Mouse (Mus musculus): ENCODE measurements around the gene Cmpk1.
"Not testable (repeated sequence)": the region's sequence is repeated elsewhere in the genome, so short reads cannot be mapped to it uniquely, and the experiment has no call there.

Gene Cmpk1

GRCm38 (mm10) chr4:114986591-114987432 lies at the start of gene Cmpk1:
Gene Cmpk1 (minus strand): TSS chr4:114987241.
- peak; percentile 60 for DNase-seq (ENCODE audit: low spot score)

DNA sequence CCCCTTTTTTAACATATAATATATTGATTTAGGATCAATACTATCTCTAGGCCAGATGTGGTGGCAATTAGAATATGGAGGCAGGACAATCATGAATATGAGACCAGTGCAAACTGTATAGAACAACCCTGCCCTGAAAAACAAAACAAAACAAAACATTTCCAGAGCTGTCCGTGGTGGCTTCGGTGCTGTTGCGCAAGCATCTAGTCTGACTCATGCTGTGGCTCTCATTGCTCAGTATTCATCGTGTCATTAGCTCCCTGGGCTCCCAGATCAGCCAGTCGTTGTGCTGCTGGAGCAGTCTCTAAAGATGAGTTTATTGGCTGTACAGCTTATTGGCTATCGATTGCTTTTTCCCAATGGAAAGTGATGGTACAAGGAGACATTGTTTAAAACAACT lies 48.0 kb upstream of the Cmpk1 start:
- DNase-seq (ENCODE audit: low spot score), result no peak

DNA sequence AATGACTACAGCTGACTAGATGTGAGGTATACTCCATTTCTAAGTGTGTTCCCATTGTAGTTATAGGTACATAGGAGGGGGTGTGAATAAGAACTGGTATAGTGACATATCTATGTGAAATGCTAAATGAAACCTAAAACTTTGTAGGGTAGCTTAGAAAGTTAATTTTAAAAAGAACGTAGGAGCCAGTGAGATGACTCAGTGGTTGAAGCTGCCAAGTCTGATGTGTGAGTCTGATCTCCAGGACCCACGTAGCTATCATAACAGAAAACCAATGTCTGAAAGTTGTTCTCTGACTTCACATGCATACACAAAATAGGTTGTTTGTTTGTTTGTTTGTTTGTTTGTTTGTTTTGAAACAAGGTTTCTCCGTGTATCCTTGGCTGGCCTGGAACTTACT lies 33.0 kb upstream of the Cmpk1 start:
- no peak for DNase-seq (ENCODE audit: low spot score)

GRCm38 (mm10) chr4:115014276-115014675 lies 27.2 kb upstream of the Cmpk1 start:
- DNase-seq (ENCODE audit: low spot score), result no peak

DNA sequence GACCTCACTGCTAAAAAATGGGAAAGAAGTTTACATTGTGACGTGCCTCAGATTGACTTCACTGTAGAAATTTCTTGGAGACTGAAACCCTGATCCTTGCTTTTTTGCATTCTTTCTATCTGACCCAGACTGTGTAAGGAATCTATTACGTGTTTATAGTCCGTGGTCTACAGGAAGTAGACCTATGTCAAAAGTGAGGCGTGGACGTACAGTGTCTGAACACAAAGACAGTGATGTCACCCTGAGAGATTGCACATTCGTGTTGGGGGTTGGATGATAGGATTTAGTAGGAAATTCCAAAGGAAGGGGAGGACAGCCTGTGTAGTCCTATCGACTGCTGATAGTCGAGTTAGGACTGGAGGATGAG lies 13.4 kb upstream of the Cmpk1 start:
- DNase-seq (ENCODE audit: low spot score), result no peak

- DNase-seq (ENCODE audit: low spot score), result peak; percentile 91
These were observed 12.9 kb upstream of the Cmpk1 start, which contains the start of gene Stil for GRCm38 (mm10) chr4:114999773-115000428. Gene Stil (plus strand): TSS chr4:115000159.

GRCm38 (mm10) chr4:114999445-114999772 lies 12.4 kb upstream of the Cmpk1 start:
- DNase-seq (ENCODE audit: low spot score), result no peak

DNA sequence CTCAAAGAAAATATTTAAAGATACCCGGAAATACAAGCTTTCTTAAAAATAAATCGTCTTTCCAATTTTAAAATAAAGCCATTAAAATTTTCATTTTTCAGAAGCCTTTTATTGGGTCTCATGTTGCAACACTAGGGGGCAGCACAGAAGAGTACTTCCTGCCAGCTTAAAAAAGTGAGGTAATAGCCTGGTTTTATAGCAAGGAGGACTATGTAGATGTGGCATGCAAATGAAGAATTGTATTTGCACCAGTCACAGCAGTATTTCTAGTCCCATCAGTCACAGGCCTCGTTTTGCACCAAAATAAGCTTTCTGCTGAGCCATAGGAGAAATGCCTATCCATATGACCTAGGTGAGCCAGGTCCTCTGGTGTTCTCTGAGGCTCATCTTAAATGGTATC lies 10.0 kb upstream of the Cmpk1 start:
- DNase-seq (ENCODE audit: low spot score), result no peak

DNA sequence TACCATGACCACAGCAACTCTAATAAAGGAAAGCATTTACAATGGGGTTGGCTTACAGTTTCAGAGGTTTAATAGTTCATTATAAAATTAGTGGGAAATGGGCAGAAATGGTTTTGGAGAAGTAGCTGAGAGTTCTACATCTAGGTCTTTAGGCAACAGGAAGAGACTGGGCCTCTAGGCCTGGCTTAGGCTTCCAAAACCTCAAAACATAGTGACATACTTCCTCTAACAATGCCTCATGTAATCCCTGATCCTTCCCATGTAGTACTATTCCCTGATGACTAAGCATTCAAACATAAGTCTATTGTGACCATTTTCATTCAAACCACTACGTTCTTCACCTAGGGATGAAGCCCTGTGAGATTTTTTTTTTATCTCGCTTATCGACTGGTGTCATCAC lies 7.2 kb upstream of the Cmpk1 start:
- no peak for DNase-seq (ENCODE audit: low spot score)

DNA sequence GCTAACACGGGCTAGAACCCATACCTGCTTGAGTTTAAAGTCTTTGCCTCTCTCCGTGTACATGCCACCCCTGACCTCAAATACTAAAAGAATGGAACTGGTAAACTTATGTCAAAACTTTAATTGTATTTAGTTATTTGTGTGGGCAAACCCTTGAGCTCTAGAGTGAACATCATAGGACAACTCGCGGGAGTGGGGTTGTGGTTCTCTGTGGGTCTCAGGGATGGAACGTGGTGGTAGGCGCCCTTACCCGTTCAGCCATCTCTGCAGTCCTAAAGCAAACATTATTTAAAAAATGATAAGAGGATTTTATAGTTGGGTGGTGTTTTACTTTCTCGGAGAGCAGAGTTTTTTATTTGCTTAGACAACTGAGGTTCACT lies 840 bp downstream of the Cmpk1 start:
- no peak for DNase-seq (ENCODE audit: low spot score)

DNA sequence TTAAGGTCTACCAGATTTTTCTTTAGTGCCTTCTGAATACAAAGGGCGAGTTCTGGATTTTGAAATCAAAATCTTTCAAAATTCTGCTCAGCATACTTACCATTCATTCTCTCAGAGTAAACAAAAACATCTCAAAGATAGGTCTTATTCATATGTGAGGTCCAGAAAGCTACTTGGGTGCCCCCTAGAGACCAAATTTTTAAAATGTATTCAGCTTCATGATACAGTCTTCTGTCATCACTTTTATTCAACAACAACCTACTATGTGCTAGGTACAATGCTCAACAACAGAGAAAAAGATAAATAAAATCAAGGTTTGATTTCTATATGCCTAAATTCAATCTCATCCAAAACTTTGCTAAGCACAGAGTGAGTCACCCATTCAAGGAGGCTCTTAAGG lies 4.0 kb downstream of the Cmpk1 start:
- DNase-seq (ENCODE audit: low spot score), result no peak

DNA sequence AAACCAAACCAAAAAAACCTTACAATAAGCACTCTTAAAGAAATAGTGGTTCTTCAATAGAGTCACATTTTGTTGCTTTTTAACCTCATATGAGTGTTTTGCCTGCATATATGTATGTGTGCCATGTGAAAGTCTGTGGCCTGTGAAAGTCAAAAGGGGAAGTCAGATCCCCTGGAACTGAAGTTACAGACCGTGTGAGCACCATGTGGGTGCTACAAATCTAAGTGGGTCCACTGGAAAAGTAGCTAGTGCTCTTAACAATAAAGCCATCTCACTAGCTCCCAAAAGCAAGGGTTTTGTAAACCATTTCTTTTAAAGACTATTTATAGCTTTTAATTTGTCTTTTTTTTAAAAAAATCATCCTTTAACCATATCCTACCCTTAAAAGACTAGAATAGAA lies 4.4 kb downstream of the Cmpk1 start:
- no peak for DNase-seq (ENCODE audit: low spot score)

- no peak for DNase-seq (ENCODE audit: low spot score)
These were observed 13.8 kb downstream of the Cmpk1 start for GRCm38 (mm10) chr4:114973229-114973740.

- DNase-seq (ENCODE audit: low spot score), result no peak
These were observed 16.3 kb downstream of the Cmpk1 start for GRCm38 (mm10) chr4:114970736-114971135.

DNA sequence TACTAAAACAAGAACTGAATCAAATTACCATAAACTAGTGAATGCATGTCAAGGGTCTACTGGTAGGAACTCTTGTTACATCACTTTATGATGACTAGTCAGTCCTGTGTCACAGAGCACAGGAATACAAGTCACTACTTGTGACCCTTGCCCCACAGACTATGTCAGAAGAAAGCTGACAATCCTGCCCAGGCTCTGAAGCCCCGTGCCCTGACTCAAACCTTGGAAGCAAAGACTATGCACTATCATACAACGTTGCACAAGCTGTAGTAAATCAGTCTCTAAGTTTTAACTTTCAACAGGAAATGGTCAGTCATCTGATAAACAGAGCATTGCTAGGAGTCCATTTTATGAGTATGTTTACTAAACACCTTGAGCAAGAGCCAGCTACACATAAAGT lies 26.2 kb downstream of the Cmpk1 start:
- DNase-seq (ENCODE audit: low spot score), result not testable (repeated sequence)

DNA sequence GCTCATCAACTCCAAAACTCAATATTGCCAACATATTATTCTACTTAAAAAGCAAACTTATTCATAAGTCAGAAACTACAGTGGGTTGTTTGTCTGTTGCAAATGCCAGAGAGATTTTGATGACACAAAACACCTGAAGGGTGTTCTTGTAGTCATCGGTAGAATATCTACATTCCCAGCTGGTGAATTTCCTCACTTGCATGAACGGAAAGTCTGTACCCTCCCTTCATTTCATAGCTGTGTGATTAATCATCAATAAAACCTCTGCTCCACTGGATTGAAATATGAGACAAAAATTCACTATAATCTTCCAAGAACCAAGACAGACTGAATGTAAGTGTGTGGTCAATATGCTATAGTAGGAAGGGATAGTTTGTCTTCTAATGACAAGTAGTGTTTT lies 27.5 kb downstream of the Cmpk1 start:
- DNase-seq (ENCODE audit: low spot score), result no peak

GRCm38 (mm10) chr4:114958786-114959185 lies 28.3 kb downstream of the Cmpk1 start:
- DNase-seq (ENCODE audit: low spot score), result no peak

DNA sequence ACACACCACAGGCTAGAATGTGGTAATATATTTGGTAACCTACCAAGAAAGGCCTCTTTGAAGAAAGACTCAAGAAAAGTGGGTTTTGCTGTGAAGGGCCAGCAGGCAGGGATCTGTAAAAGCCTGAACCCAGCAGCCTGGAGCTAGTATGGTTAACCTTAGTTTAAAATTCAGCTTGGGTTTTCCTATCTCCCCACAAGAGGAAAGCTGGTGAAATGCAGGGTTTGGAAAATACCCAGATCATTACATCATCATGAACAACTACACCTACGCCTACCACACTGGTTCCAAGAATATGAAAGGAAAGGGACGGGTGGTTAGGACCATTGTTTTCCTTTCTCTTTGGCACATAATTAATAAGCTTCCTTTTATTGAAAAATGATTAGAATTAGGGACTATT lies 28.8 kb downstream of the Cmpk1 start:
- no peak for DNase-seq (ENCODE audit: low spot score)

- DNase-seq (ENCODE audit: low spot score), result no peak
These were observed 29.6 kb downstream of the Cmpk1 start for GRCm38 (mm10) chr4:114957403-114957802.

- no peak for DNase-seq (ENCODE audit: low spot score)
These were observed 33.9 kb downstream of the Cmpk1 start for GRCm38 (mm10) chr4:114953172-114953571.

- no peak for DNase-seq (ENCODE audit: low spot score)
These were observed 39.1 kb downstream of the Cmpk1 start for GRCm38 (mm10) chr4:114947852-114948481.

GRCm38 (mm10) chr4:114947395-114947794 lies 39.6 kb downstream of the Cmpk1 start:
- peak; percentile 64 for DNase-seq (ENCODE audit: low spot score)

- no peak for DNase-seq (ENCODE audit: low spot score)
These were observed 40.6 kb downstream of the Cmpk1 start for GRCm38 (mm10) chr4:114946416-114946815.

Measured in ovary, postnatal 10 days (tissue).